Mouse (Mus musculus): Measurements from ENCODE around the gene Slc38a4. TPM values are rescaled to one million over a fixed set of nuclear protein-coding genes. Genes with fewer than 3 reads are reported as not detected.

Slc38a4 gene
- polyA plus RNA-seq, 1 experiment from 2014 or later: 50.5 TPM

DNA sequence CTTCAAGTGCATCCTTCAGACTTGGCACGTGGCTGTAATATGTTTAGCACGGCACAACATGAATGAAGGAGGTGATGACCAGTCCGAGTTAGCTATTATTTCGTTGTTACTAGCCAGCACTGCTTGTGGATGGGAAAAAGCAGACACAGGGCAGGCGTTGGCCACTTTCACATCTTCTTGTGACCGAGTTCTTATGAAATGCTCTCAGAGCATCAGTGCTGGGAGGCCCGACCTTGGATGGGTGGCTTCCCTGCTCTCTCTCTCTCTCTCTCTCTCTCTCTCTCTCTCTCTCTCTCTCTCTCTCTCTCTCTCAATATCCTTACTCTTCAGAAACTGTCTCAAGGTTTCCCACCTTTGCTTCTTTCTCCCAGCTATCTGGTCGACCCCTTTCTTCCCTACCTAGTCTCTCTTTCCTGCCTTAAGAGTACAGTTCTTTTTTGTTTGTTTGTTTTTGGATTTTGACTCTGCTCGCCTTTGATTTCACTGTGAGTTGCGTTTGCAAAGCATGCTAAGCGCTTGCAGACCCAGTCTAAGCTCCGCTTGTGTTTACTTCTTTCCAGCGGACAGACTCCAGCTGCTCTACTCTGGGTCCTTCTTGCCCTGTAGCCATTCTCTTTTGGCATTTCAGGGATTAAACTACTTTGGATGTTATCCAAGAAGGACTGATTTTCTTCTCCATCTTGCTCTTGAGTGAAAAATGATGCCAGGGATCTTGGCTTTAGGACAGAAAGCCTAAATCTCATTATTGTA, 72.0 kb downstream of the Slc38a4 start:
- no peaks in the 10 kb centered on the region for H3K27me3 ChIP-seq (replicated peaks)
- H3K36me3 ChIP-seq: no peaks in the 10 kb centered on the region
- 0 out of 2 replicates have a peak, but pooled peaks cover 2% of the 10 kb centered on the region for H3K4me1 ChIP-seq (replicated peaks)
- no peak overlapping the region for H3K4me3 ChIP-seq (replicated peaks)
- no peaks in the 10 kb centered on the region for H3K9me3 ChIP-seq
- no peak overlapping the region for H3K4me2 ChIP-seq (replicated peaks)
- 55% methylated on average over 13 of the region's 13 CpGs for WGBS
- peak; percentile 65; the same call in 1 of the 2 replicates for ATAC-seq
- no peak overlapping the region for H3K9ac ChIP-seq
- H3K27ac ChIP-seq: peak overlapping the region; percentile 52; the same call in 1 of the 2 replicates

DNA sequence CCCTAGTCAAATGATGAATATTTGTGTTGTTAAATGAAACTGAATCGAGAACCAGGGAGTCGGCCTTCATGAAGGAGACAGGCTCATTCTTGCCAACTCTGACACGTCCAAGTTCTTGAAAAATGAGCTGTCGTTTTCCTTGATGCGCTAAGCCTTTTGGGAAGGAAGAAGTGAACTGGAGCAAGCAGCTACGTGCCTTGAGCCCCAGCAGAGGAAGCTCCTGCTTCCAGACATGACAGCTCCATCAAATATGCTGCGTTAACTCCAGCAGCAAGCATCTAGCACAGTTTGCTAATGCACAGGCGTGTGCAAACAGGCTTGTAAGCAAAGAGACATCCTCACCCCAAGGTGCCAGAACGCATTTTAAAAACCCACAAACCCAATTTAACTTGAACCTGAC, 80.6 kb downstream of the Slc38a4 start:
- no peak overlapping the region for H3K27ac ChIP-seq
- no peaks in the 10 kb centered on the region for H3K9me3 ChIP-seq
- H3K4me2 ChIP-seq (replicated peaks): no peak overlapping the region
- H3K9ac ChIP-seq: no peak overlapping the region
- no peaks in the 10 kb centered on the region for H3K36me3 ChIP-seq
- H3K4me1 ChIP-seq (replicated peaks): no peaks in the 10 kb centered on the region
- WGBS: 70% methylated on average over 9 of the region's 9 CpGs
- H3K4me3 ChIP-seq (replicated peaks): no peak overlapping the region
- ATAC-seq: no peak
- no peaks in the 10 kb centered on the region for H3K27me3 ChIP-seq (replicated peaks)

DNA sequence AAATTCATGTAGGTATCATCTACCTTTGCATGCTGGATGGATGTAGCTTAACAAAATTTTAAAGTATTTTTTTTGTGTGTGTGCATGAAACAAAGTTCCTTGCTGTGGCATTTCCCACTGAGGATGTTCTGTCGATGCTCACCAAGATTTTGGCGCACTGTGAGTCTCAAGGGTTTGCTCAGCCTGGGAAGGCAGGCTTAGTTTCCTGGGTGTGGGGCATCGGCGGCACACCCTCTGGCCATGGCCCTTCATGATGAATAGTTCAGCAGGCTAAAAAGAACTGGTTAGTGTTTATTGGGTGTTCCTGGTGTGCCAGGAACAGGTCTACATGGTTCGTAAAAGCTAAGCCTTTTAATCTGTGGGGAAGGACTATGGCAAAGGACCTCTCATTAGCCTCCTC, 81.6 kb downstream of the Slc38a4 start:
- WGBS: 85% methylated on average over 5 of the region's 5 CpGs

DNA sequence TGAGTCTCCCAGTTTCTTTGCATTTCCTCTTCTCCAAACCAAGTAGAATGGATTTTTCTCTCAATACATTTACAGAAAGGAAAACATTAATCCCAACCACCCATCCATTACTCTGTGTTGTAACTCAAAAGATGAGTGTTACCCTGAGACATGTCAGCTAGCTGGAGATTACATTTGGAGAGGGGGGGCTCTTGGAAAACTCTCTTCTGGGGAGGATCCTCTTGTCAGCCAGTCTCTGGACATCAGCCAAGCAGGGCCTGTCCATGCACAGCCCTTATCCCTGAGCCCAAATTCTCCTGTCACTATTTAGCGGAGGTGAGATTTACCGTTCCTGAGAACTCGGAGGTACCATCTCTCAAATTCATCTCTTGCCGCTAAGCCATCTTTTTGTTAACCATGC, 82.4 kb downstream of the Slc38a4 start:
- Histone ChIP-seq H3K4me3 (replicated peaks) (no peak overlapping the region), H3K9ac (no peak overlapping the region), H3K9me3 (no peaks in the 10 kb centered on the region), H3K4me1 (replicated peaks) (no peaks in the 10 kb centered on the region), H3K27me3 (replicated peaks) (no peaks in the 10 kb centered on the region), H3K36me3 (no peaks in the 10 kb centered on the region), H3K27ac (no peak overlapping the region), H3K4me2 (replicated peaks) (no peak overlapping the region)
- ATAC-seq: no peak
- WGBS: 73% methylated on average over 4 of the region's 4 CpGs

More for the DNA sequence above, 81.6 kb downstream of the Slc38a4 start:
- H3K9me3 ChIP-seq: no peaks in the 10 kb centered on the region
- ATAC-seq: no peak
- no peaks in the 10 kb centered on the region for H3K4me1 ChIP-seq (replicated peaks)
- H3K4me2 ChIP-seq (replicated peaks): no peak overlapping the region
- no peaks in the 10 kb centered on the region for H3K36me3 ChIP-seq
- H3K27me3 ChIP-seq (replicated peaks): no peaks in the 10 kb centered on the region
- no peak overlapping the region for H3K9ac ChIP-seq
- H3K4me3 ChIP-seq (replicated peaks): no peak overlapping the region
- H3K27ac ChIP-seq: no peak overlapping the region

DNA sequence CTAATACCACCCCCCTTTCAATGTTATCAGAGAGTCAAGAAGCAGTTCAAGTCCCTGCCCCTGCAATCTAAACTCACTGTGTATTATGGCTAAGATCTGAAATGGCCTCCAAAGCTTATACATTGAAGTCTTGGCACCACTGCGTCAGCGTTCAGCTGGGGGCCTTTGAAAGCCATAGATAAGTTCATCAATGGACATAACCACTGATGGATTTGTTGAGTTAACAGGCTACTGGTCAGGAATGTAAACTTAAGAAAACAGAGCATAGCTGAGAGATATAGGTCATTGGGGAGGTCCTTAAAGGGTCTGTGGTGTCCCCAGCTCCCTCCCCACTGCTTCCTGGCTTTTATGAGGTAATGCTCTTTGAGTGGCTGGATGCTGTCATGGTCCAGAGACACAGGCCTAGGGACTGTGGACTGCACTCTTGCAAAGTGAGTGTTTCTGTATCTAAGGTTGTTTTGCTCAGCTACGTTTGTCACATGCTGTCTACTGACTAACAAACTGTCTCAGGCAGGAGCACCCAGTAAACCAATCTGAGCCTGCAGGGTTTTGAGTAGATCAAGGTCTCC, 83.0 kb downstream of the Slc38a4 start:
- no peaks in the 10 kb centered on the region for H3K9me3 ChIP-seq
- no peaks in the 10 kb centered on the region for H3K27me3 ChIP-seq (replicated peaks)
- no peaks in the 10 kb centered on the region for H3K4me1 ChIP-seq (replicated peaks)
- WGBS: 57% methylated on average over 3 of the region's 3 CpGs
- no peak overlapping the region for H3K4me2 ChIP-seq (replicated peaks)
- H3K4me3 ChIP-seq (replicated peaks): no peak overlapping the region
- no peak for ATAC-seq
- H3K36me3 ChIP-seq: no peaks in the 10 kb centered on the region
- 0 out of 2 replicates have a peak overlapping the region, but pooled peaks have one; percentile 25 for H3K27ac ChIP-seq
- H3K9ac ChIP-seq: no peak overlapping the region

DNA sequence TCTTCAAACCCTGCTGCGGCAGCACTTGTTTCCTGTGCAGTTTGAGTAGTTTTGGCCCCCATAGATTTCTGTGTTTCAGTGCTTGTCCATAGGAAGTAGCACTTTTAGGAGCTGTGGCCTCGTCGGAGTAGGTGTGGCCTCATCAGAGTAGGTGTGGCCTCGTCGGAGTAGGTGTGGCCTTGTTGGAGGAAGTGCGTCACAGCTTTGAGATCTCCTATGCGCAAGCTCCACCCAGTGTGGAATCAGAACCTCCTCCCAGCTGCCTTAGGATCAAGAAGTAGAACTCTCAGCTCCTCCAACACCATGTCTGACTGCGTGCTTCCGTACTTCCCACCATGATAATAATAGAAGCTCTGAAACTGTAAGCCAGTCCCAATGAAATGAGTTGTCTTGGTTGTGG, 83.8 kb downstream of the Slc38a4 start:
- no peak overlapping the region for H3K4me3 ChIP-seq (replicated peaks)
- WGBS: 91% methylated on average over 9 of the region's 9 CpGs
- no peak for ATAC-seq
- H3K4me2 ChIP-seq (replicated peaks): no peak overlapping the region
- no peak overlapping the region for H3K27ac ChIP-seq
- no peaks in the 10 kb centered on the region for H3K36me3 ChIP-seq
- H3K9me3 ChIP-seq: no peaks in the 10 kb centered on the region
- no peaks in the 10 kb centered on the region for H3K27me3 ChIP-seq (replicated peaks)
- no peak overlapping the region for H3K9ac ChIP-seq
- H3K4me1 ChIP-seq (replicated peaks): no peaks in the 10 kb centered on the region

DNA sequence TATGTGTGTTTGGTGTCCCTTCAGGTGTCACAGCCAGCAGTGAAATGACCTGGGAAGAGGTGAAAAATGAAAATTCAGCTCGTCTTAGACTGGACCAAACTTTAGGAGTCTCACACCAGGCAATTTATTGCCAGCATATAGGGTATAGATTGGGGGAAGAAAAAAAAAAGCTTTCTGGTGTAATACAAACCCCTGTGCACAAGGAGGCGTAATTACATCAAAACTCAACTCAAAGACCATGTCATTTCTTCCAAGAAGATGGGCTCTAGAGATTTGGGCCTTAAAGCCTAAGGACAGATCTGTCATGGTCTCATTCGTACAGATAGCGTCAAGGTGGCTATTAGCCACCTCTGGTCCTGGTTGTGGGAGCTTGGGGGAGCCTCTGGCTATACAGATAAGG, 86.0 kb downstream of the Slc38a4 start:
- Histone ChIP-seq H3K4me2 (replicated peaks) (no peak overlapping the region), H3K9me3 (no peaks in the 10 kb centered on the region), H3K27me3 (replicated peaks) (no peaks in the 10 kb centered on the region), H3K27ac (no peak overlapping the region), H3K36me3 (no peaks in the 10 kb centered on the region), H3K9ac (no peak overlapping the region), H3K4me3 (replicated peaks) (no peak overlapping the region), H3K4me1 (replicated peaks) (no peaks in the 10 kb centered on the region)
- 68% methylated on average over 4 of the region's 4 CpGs for WGBS
- ATAC-seq: no peak

DNA sequence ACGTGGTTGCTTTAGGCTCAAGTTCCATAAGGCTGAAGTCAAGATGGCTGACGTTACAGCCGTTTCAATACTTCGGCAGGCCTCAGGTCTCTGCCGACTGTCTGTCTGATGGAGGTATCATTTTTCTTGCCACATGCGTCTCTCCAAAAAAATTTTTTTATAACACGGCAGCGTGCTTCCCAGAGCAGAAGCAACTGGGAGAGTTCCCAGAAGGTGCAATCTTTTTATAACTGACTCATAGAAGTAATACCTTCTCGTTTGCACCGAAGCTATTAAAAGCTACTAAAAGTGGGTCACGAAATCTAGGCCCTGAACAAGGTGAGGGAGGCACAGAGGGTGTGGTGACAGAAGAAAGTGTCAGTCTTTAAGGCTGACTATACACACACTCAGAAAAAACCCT, 87.0 kb downstream of the Slc38a4 start:
- Histone ChIP-seq H3K9ac (no peak overlapping the region), H3K4me1 (replicated peaks) (no peaks in the 10 kb centered on the region), H3K4me3 (replicated peaks) (no peak overlapping the region), H3K9me3 (no peaks in the 10 kb centered on the region), H3K4me2 (replicated peaks) (no peak overlapping the region), H3K27me3 (replicated peaks) (no peaks in the 10 kb centered on the region), H3K36me3 (no peaks in the 10 kb centered on the region), H3K27ac (no peak overlapping the region)
- 88% methylated on average over 11 of the region's 11 CpGs for WGBS
- ATAC-seq: no peak

DNA sequence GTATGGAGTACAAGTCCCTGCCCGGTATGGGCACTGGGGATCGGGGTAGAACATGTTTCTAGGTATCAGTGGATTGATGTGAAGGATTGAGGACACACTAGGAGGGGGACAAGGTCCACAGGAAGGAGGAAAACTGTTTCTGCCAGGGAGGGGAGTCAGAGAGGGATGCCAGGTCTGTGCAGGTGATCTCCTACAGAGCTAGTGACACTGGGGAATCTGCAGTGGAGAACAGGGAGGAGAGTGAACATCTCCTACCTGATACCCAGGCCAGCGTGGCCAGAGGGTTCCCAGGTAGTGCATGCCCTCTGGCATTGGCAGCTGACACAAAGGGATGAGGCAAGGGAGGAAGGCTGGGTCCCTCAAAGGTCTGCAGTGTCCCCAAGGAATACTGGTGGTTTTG, 89.4 kb downstream of the Slc38a4 start:
- Histone ChIP-seq H3K4me2 (replicated peaks) (no peak overlapping the region), H3K36me3 (no peaks in the 10 kb centered on the region), H3K4me1 (replicated peaks) (no peaks in the 10 kb centered on the region), H3K9me3 (no peaks in the 10 kb centered on the region), H3K4me3 (replicated peaks) (no peak overlapping the region), H3K9ac (no peak overlapping the region), H3K27ac (no peak overlapping the region), H3K27me3 (replicated peaks) (no peaks in the 10 kb centered on the region)
- ATAC-seq: no peak
- 88% methylated on average over 3 of the region's 3 CpGs for WGBS

DNA sequence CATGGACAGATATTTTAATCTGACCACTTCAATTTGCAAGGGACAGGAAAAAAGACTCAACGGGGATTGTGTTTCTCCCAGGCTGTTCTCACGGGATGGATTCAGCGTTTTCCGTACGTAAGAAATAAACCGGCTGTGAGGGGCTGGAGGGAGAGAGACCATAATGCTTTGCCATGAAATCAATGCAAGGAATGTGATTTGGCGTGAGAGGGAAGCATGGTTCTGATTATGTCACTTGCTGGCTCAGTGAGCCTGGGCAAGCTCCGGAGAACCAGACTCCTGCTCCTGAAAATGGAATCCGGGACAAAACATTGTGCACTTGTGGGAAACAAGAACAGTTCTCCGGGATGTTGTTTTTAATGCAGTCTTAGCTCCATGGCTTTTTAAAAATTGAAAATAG, 92.0 kb downstream of the Slc38a4 start:
- ATAC-seq: no peak
- H3K9ac ChIP-seq: no peak overlapping the region
- 62% methylated on average over 10 of the region's 10 CpGs for WGBS
- H3K36me3 ChIP-seq: no peaks in the 10 kb centered on the region
- no peaks in the 10 kb centered on the region for H3K9me3 ChIP-seq
- H3K27ac ChIP-seq: no peak overlapping the region
- H3K4me3 ChIP-seq (replicated peaks): no peak overlapping the region
- H3K4me1 ChIP-seq (replicated peaks): no peaks in the 10 kb centered on the region
- H3K4me2 ChIP-seq (replicated peaks): no peak overlapping the region
- no peaks in the 10 kb centered on the region for H3K27me3 ChIP-seq (replicated peaks)

DNA sequence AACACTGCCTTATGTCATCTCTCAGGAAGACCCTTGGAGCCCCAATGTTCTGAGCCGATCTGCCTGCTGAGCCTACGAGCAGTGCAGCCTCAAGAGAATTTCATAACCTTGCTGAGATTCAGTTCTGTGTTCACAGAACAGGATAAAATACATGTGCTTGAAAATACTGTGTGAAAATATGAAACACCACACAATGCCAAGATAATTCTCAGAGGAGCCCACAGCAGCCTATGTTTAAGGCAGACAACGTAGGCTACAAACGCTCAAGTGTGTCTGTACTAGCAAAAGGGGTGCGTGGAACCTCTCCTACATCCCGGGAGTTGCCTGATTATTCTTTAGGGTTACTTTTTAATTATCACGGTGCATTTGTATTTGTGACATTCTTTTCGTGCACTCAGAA, 92.4 kb downstream of the Slc38a4 start:
- Histone ChIP-seq H3K9me3 (no peaks in the 10 kb centered on the region), H3K27me3 (replicated peaks) (no peaks in the 10 kb centered on the region), H3K4me3 (replicated peaks) (no peak overlapping the region), H3K9ac (no peak overlapping the region), H3K27ac (no peak overlapping the region), H3K4me2 (replicated peaks) (no peak overlapping the region), H3K36me3 (no peaks in the 10 kb centered on the region), H3K4me1 (replicated peaks) (no peaks in the 10 kb centered on the region)
- ATAC-seq: no peak
- whole genome bisulfite sequencing: 83% methylated on average over 8 of the region's 8 CpGs

DNA sequence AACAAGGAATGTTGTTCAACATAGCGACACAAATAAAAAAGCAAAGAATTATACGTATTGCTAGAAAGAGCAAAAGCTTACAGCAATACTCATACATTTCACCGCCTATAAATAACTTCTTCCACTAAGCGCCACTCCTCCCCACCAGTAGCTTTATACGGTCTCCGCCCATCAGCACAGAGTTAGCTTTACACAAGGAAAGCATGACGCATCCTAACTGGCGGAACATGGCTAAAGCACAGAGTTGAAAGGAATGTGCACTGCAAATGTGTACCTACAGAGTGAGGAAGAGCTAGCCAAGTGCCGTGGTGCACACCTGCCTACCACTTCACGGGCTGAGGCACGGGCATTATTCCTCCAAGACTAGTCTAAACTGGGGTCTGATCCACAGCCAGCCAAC, 95.4 kb downstream of the Slc38a4 start:
- no peak for ATAC-seq
- Histone ChIP-seq H3K9ac (no peak overlapping the region), H3K4me3 (replicated peaks) (no peak overlapping the region)

DNA sequence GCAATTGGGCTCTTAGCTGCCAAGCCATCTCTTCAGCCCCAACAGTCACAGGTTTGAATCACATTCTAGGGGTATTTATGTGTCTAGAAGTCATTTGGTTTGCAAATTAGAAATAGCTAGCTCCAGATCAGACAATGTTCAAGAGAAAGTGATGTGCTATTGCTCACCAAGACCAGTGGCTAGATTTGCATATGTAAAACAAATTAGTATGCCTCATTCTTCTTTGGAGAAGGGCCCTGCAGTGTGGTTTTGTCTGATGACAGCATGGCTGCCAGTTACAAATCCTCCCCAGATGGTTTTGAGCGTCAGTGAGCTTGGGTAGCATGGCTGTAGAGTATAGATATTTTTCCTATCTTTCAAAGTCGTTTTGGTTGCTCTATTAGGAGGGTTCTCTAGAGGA, 96.5 kb downstream of the Slc38a4 start:
- no peak overlapping the region for H3K4me2 ChIP-seq (replicated peaks)
- H3K36me3 ChIP-seq: no peaks in the 10 kb centered on the region
- WGBS: 72% methylated on average over 2 of the region's 2 CpGs
- ATAC-seq: no peak
- no peaks in the 10 kb centered on the region for H3K27me3 ChIP-seq (replicated peaks)
- no peaks in the 10 kb centered on the region for H3K4me1 ChIP-seq (replicated peaks)
- no peak overlapping the region for H3K4me3 ChIP-seq (replicated peaks)
- H3K9ac ChIP-seq: no peak overlapping the region
- H3K27ac ChIP-seq: no peak overlapping the region
- no peaks in the 10 kb centered on the region for H3K9me3 ChIP-seq

More for the DNA sequence above, 95.4 kb downstream of the Slc38a4 start:
- Histone ChIP-seq H3K4me2 (replicated peaks) (no peak overlapping the region), H3K27ac (no peak overlapping the region), H3K36me3 (no peaks in the 10 kb centered on the region), H3K4me1 (replicated peaks) (no peaks in the 10 kb centered on the region), H3K9me3 (no peaks in the 10 kb centered on the region), H3K27me3 (replicated peaks) (no peaks in the 10 kb centered on the region)
- 91% methylated on average over 11 of the region's 11 CpGs for WGBS
